Mouse (Mus musculus) cortical plate, adult 2 months (tissue): Measurements from ENCODE around the gene Hoxb7.

Experiments
- CTCF ChIP-seq: fragments of 200-500 bp; IDR thresholded peaks from 2 replicates; pipeline ENCODE4 v1.5.1; 2011; ENCODE audit warnings: mild to moderate bottlenecking, control low read depth, low read length; ENCODE audit not compliant: insufficient read depth; ENCODE audit errors: extremely low read depth
- POLR2A ChIP-seq: fragments of 200-500 bp; IDR thresholded peaks from 2 replicates; pipeline ENCODE4 v1.6.1; 2011; ENCODE audit warnings: mild to moderate bottlenecking, low read length, control low read depth; ENCODE audit not compliant: insufficient read depth; ENCODE audit errors: extremely low read depth

DNA sequence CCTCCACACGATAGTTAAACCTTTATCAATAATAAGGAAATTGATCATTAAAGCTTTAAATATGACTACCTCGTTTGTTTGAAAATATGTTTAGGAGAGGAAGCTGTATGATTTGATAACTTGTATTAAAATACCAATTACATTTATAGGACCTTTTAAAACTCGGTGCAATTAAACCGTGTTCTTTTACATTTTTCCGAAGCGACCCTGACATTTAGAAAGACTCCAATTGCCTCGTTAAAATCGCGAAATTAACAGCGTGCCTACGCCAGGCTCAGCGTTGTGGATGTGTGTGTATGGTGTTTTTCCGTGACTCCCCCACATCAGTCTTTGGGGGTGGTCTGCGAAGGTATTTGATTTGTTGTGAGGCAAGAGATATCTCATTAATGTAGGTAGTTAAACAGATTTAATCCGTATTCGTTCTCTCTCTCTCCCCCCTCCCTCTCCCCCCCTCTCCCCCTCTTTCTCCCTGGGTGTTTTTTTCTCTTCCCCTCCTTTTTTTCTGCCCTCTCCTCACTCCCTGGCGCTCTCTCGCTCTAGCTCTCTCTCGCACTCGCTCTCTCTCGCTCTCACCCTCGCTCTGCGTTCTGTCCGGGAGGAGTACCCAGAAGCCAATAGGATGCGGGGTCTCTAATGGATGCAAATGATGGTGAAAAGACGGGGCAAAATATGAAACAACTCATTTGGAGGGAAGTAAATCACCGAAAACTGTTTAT, 4.4 kb upstream of the Hoxb7 start, which contains the start of gene Hoxb8:
- TF ChIP-seq CTCF: no peak
- TF ChIP-seq POLR2A: no peak
